Mouse (Mus musculus): Measurements from ENCODE around the gene Prkch.

- TF ChIP-seq CTCF (IDR thresholded peaks at IDR 0.05; ENCODE audit: low read depth, low read length) = no peak
- TF ChIP-seq POLR2A (IDR thresholded peaks at IDR 0.05; ENCODE audit: borderline replicate concordance, low read depth, low read length) = no peak
Measured at GRCm38 (mm10) chr12:73810903-73811302, 226.3 kb downstream of the Prkch start.
